Mouse (Mus musculus) E14TG2a.4 (cell line): ENCODE results near the gene Nsun5.

Experiments
- CTCF ChIP-seq: conservative IDR thresholded peaks from 2 replicates; pipeline ENCODE4 v1.5.1; 2014; ENCODE audit warnings: low read length
- NANOG ChIP-seq: IDR thresholded peaks from 2 replicates; pipeline ENCODE4 v1.6.1; 2014; ENCODE audit warnings: borderline replicate concordance, low read length, mixed read lengths

DNA sequence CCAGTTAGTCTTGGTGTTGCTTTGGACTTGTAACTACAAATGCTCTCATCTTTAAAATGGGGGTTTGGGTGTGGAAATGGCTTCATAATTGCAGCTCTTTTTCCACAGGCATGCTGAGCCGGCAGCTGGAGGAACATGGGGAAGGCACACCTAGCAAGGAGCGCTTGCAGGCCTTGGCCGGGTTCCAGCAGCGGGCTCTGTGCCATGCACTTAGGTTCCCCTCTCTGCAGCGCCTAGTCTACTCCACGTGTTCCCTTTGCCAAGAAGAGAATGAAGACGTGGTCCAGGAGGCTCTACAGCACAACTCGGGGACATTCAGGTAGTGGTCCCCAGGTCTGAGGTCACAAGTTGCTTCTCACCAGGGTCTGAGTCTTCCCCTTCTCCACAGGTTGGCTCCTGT is 5.4 kb downstream of the Nsun5 start:
- TF ChIP-seq CTCF, result no peak
- no peak for TF ChIP-seq NANOG
